Mouse (Mus musculus) stomach, embryonic 14.5 days (tissue): ENCODE measurements around the gene Plppr1. TPM values are rescaled to one million over a fixed set of nuclear protein-coding genes. Genes with fewer than 3 reads are reported as not detected.

Experiments used
- ATAC-seq: fragments of 200-750 bp; cut with Nextera tagmentation; 2 replicates; pipeline ENCODE4 v1.8.0; 2017; ENCODE audit warnings: low read depth, moderate TSS enrichment; ENCODE audit not compliant: insufficient number of reproducible peaks, insufficient read depth, low FRiP score
- H3K27ac ChIP-seq: fragments of 300-500 bp; sonication (generic); 2 replicates; pipeline ENCODE4 v1.5.1; 2014; ENCODE audit warnings: mild to moderate bottlenecking, low read length, moderate library complexity, mixed read lengths
- H3K27me3 ChIP-seq: fragments of 300-500 bp; sonication (generic); 2 replicates; pipeline ENCODE4 v1.6.1; 2014; ENCODE audit warnings: low read length, control low read depth, mixed read lengths; ENCODE audit not compliant: control insufficient read depth, insufficient read depth
- H3K36me3 ChIP-seq: fragments of 300-500 bp; sonication (generic); 2 replicates; pipeline ENCODE4 v1.6.1; 2014; ENCODE audit warnings: mild to moderate bottlenecking, control low read depth, low read length, moderate library complexity, mixed read lengths; ENCODE audit not compliant: control insufficient read depth, insufficient read depth
- H3K4me1 ChIP-seq: fragments of 300-500 bp; sonication (generic); 2 replicates; pipeline ENCODE4 v1.6.1; 2014; ENCODE audit warnings: low read length, control low read depth, mixed read lengths; ENCODE audit not compliant: control insufficient read depth, insufficient read depth
- H3K4me2 ChIP-seq: fragments of 300-500 bp; sonication (generic); replicated peaks from 2 replicates; pipeline ENCODE4 v1.6.1; 2014; ENCODE audit warnings: low read depth, low read length, control low read depth
- H3K4me3 ChIP-seq: fragments of 300-500 bp; sonication (generic); 2 replicates; pipeline ENCODE4 v1.5.1; 2014; ENCODE audit warnings: low read depth, low read length, control low read depth
- H3K9ac ChIP-seq: fragments of 300-500 bp; sonication (generic); replicated peaks from 2 replicates; pipeline ENCODE4 v1.6.1; 2014; ENCODE audit warnings: low read depth, mild to moderate bottlenecking, control low read depth, low read length, moderate library complexity, mixed read lengths
- H3K9me3 ChIP-seq: fragments of 300-500 bp; sonication (generic); 2 replicates; pipeline ENCODE4 v1.6.1; 2016; ENCODE audit warnings: low read depth, low read length, control low read depth; ENCODE audit not compliant: control insufficient read depth
- WGBS: fragments of 180-500 bp; shearing (Covaris S2); extraction: QIAGEN DNeasy Blood & Tissue Kit; methylation state at CpG from one replicate; pipeline ENCODE4 v1.1.7; 2014; 5-methylcytosine and 5-hydroxymethylcytosine counted together
- polyA plus RNA-seq: library from polyadenylated mRNA; unstranded; fragments of >200 nt; fragmentation: Nextera tagmentation; extraction: Ambion mirVana; gene quantifications from 2 replicates; pipeline ENCODE4 v1.2.1, GENCODE M21; 2014

Plppr1 gene
- polyA plus RNA-seq, 1 experiment from 2014 or later = 4.3 TPM

DNA sequence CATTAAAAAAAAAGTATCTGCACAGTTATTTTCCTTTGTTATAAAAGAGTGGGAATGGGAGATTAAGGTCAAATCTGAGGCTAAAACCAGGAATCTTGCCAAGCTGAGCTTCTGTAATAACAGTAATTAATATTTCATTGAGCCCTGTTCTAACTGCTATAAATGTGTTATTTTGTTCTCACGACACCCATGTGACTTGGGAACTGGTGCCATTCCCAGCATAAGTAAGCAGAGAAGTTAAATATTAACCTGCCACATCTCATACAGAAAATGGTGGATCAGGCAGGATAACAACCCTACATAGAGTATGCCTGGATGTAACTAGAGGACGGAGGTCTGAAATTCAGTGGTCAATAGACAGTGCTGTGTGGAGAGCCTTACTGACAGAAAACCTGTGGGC, 90.2 kb downstream of the Plppr1 start:
- no peaks in the 10 kb centered on the region for H3K9me3 ChIP-seq
- no peak overlapping the region for H3K27ac ChIP-seq
- H3K9ac ChIP-seq = no peak overlapping the region
- no peaks in the 10 kb centered on the region for H3K4me1 ChIP-seq
- no peaks in the 10 kb centered on the region for H3K27me3 ChIP-seq
- no peak for ATAC-seq
- no peaks in the 10 kb centered on the region for H3K36me3 ChIP-seq
- no peak overlapping the region for H3K4me2 ChIP-seq
- WGBS = 66% methylated on average over 2 of the region's 2 CpGs
- no peak overlapping the region for H3K4me3 ChIP-seq

DNA sequence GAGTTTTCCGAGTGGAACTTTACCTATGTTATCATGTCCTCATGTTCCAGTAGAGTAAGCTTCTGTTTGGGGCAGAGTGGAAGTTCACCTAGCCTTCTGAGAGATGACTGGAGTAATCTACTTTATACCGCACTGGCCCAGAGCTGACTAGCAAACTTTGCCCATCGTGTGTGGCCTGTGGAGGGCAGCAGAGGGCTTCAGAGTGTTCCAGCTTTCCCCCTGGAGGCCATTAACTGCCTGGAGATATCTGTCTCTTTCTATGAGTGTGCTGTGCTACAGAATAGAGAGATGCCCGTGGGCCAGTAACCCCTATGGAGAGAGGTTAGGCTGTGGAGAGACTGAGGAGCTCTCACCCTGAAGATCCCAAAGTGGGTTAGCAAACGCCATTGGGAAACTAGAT, 94.8 kb downstream of the Plppr1 start:
- H3K36me3 ChIP-seq = no peaks in the 10 kb centered on the region
- no peak overlapping the region for H3K4me3 ChIP-seq
- no peak overlapping the region for H3K4me2 ChIP-seq
- H3K4me1 ChIP-seq = no peaks in the 10 kb centered on the region
- WGBS = 51% methylated on average over 5 of the region's 5 CpGs
- H3K9ac ChIP-seq = no peak overlapping the region
- H3K27ac ChIP-seq = no peak overlapping the region
- no peaks in the 10 kb centered on the region for H3K9me3 ChIP-seq
- H3K27me3 ChIP-seq = no peaks in the 10 kb centered on the region
- ATAC-seq = peak; percentile 46; the same call in 1 of the 2 replicates

DNA sequence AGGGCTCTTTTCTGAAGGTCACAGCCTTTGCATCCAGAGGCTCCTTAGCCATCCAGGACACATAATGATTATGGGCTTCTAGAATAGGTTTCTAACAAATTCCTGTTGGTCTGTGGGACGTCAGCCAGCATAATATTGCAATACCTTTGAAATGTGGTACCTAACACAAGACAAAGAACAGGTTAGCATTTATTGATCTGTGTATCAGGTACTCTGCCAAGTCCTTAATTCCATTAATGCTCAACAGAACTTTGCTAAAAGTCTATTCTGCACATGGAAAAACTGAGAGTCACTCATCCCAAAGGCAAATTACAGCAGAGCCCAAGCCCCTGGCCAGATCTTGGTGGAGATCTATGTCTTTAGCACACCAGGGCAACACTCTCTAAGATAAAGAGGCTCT, 97.7 kb downstream of the Plppr1 start:
- Histone ChIP-seq H3K4me1 (no peaks in the 10 kb centered on the region), H3K27ac (no peak overlapping the region), H3K4me3 (no peak overlapping the region), H3K9me3 (no peaks in the 10 kb centered on the region), H3K4me2 (no peak overlapping the region), H3K36me3 (no peaks in the 10 kb centered on the region), H3K9ac (no peak overlapping the region), H3K27me3 (no peaks in the 10 kb centered on the region)
- 78% methylated on average over 1 of the region's 1 CpGs for WGBS
- no peak for ATAC-seq

DNA sequence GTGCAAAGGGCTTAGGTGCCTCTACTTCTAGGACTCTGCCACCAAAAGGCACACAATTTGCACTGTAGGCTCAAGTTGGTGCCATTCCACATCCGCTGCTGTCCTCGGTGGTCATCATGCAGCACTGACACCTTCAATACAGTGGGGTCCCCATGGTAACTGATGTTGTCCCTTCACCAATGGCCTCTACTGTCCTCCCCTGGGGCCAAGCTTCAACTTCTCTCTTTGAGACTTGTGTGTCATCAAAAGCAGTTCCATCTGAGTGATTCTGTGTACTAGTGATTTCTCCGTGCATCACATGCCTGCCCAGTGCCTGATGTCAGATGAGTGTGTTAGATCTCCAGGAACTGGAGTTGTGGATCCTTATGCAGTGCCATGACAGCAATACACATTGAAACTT, 104.2 kb downstream of the Plppr1 start:
- H3K27ac ChIP-seq = no peak overlapping the region
- H3K4me2 ChIP-seq = no peak overlapping the region
- H3K9ac ChIP-seq = no peak overlapping the region
- H3K36me3 ChIP-seq = no peaks in the 10 kb centered on the region
- no peak overlapping the region for H3K4me3 ChIP-seq
- ATAC-seq = no peak
- H3K27me3 ChIP-seq = no peaks in the 10 kb centered on the region
- 89% methylated on average over 3 of the region's 3 CpGs for whole genome bisulfite sequencing
- no peaks in the 10 kb centered on the region for H3K4me1 ChIP-seq
- no peaks in the 10 kb centered on the region for H3K9me3 ChIP-seq

DNA sequence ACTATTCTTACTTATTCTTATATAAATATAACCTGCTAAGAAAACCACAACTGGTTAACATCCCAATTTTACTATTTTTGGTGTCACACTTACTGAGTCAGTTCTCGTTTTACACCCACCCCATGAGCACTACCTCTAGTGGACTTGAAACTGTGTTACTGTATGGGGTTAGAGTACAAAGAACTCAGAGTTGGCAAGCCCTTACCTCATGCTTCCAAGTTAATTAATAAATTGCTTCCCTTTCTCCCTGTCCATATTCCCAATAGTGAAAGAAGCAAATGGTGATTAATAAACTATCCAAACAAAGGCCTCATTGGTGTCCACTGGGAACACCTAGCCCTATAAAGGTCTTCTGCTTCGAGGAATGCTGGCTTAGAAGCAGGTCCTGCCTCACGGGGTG, 107.3 kb downstream of the Plppr1 start:
- Histone ChIP-seq H3K9ac (no peak overlapping the region), H3K27me3 (no peaks in the 10 kb centered on the region), H3K36me3 (no peaks in the 10 kb centered on the region), H3K4me2 (no peak overlapping the region), H3K27ac (no peak overlapping the region), H3K4me3 (no peak overlapping the region), H3K4me1 (no peaks in the 10 kb centered on the region), H3K9me3 (no peaks in the 10 kb centered on the region)
- no peak for ATAC-seq
- 78% methylated on average over 3 of the region's 3 CpGs for WGBS

DNA sequence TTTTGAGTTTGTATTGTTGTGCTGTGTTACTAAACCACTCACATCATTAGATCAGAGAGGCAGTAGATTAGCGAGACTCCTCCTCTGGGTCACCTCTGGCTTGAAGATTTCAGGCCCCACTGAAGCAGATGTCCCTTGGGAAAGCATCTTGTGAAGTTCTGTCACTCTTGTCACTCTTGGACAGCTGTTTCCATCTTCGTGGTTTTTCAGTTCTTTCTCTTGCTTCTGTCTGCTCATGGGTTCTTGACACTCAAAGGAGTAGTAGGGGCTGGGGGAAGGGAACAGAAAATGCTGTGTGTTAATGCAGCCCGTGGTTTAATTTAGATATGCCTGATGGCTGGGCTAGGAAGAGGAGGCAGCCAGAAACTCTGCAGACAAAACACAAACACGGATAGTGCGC, 108.0 kb downstream of the Plppr1 start:
- Histone ChIP-seq H3K4me1 (no peaks in the 10 kb centered on the region), H3K27ac (no peak overlapping the region), H3K4me2 (no peak overlapping the region), H3K27me3 (no peaks in the 10 kb centered on the region), H3K36me3 (no peaks in the 10 kb centered on the region), H3K9me3 (no peaks in the 10 kb centered on the region), H3K9ac (no peak overlapping the region), H3K4me3 (no peak overlapping the region)
- 82% methylated on average over 5 of the region's 5 CpGs for WGBS
- no peak for ATAC-seq

DNA sequence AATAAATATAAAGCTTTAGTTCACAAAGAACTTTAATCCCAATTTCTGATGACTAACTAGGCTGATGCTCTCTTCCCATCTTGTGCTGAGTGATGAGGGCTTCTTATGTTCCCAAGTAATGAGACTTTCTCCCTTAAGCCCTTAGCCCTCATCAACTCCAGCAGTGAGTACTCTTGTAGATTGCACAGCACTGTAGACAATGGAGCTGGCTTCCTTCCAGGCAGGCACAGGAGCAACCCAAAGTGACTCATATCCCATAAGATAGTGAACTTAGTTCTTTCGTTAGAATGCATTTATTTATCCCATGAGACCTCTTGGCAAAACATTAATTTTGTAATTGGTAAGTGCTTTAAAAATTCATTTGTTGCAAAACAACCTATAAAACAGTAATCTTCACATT, 110.4 kb downstream of the Plppr1 start:
- Histone ChIP-seq H3K4me3 (no peak overlapping the region), H3K4me1 (no peaks in the 10 kb centered on the region), H3K9me3 (no peaks in the 10 kb centered on the region), H3K4me2 (no peak overlapping the region), H3K9ac (no peak overlapping the region), H3K36me3 (no peaks in the 10 kb centered on the region), H3K27me3 (no peaks in the 10 kb centered on the region), H3K27ac (no peak overlapping the region)
- WGBS = 48% methylated on average over 1 of the region's 1 CpGs
- no peak for ATAC-seq

DNA sequence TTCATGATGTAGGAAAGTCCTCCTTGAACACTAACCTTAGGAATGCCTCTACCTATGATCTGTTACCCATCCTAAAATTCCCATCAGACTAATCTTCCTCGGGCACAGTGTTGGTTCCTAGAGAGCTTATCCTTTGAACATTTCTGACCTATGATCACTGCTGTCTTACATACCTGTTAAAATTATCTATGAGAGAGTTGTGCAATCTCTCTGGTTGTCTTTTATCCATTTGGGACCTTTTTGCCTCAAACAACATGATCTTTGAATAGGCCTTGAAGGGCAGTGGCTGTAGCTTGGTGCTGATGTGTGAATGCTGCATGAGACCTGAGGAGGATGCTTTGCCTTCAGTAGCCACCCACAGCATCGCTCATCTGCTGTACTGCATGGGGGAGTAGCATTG, 119.0 kb downstream of the Plppr1 start:
- H3K4me3 ChIP-seq = no peak overlapping the region
- H3K27me3 ChIP-seq = no peaks in the 10 kb centered on the region
- no peak for ATAC-seq
- no peak overlapping the region for H3K27ac ChIP-seq
- H3K4me1 ChIP-seq = no peaks in the 10 kb centered on the region
- no peaks in the 10 kb centered on the region for H3K9me3 ChIP-seq
- no peak overlapping the region for H3K4me2 ChIP-seq
- H3K36me3 ChIP-seq = no peaks in the 10 kb centered on the region
- H3K9ac ChIP-seq = no peak overlapping the region
- 74% methylated on average over 2 of the region's 2 CpGs for WGBS

DNA sequence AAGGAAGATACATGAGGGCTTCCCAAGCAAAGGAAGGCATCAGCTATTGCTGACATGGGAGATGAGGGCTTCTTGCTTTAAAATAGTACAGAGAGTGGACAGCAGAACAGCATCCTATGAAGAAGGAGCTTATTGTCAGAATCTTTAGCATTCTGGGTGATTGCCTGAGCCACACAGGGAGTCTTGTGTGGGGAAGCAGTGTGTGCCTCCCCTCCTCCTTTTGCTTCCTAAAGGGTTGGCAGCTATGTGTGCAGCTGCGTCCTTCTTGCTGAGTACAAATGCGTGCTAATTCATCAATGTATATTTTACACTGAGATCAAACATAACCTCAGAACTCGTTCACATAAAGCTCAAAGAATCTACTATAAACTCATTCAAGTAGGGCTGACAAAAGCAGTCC, 119.8 kb downstream of the Plppr1 start:
- 14% methylated on average over 3 of the region's 3 CpGs for WGBS
- no peaks in the 10 kb centered on the region for H3K36me3 ChIP-seq
- no peaks in the 10 kb centered on the region for H3K27me3 ChIP-seq
- no peak overlapping the region for H3K9ac ChIP-seq
- no peak for ATAC-seq
- no peaks in the 10 kb centered on the region for H3K9me3 ChIP-seq
- H3K4me1 ChIP-seq = no peaks in the 10 kb centered on the region
- H3K4me2 ChIP-seq = no peak overlapping the region
- H3K27ac ChIP-seq = no peak overlapping the region
- no peak overlapping the region for H3K4me3 ChIP-seq
